Mouse (Mus musculus) embryonic facial prominence, embryonic 10.5 days (tissue): ENCODE data around the gene Wdr74. TPM values are rescaled to one million over a fixed set of nuclear protein-coding genes. Genes with fewer than 3 reads are reported as not detected.
"Not testable (repeated sequence)": the region's sequence is repeated elsewhere in the genome, so short reads cannot be mapped to it uniquely, and the experiment has no call there.

ENCODE experiments used
- DNase-seq: peaks from one replicate; pipeline ENCODE4 v3.0.0-alpha.2; 2017; ENCODE audit warnings: low spot score
- H3K27ac ChIP-seq: fragments of 300-500 bp; sonication (generic); replicated peaks from 2 replicates; pipeline ENCODE4 v1.5.1; 2016; ENCODE audit warnings: mild to moderate bottlenecking
- H3K27me3 ChIP-seq: fragments of 300-500 bp; sonication (generic); replicated peaks from 2 replicates; pipeline ENCODE4 v1.6.1; 2016; ENCODE audit warnings: low read depth, mild to moderate bottlenecking; ENCODE audit not compliant: poor library complexity, severe bottlenecking
- H3K36me3 ChIP-seq: fragments of 300-500 bp; sonication (generic); replicated peaks from 2 replicates; pipeline ENCODE4 v1.6.1; 2016; ENCODE audit warnings: mild to moderate bottlenecking, moderate library complexity
- H3K4me1 ChIP-seq: fragments of 300-500 bp; sonication (generic); 2 replicates; pipeline ENCODE4 v1.6.1; 2016
- H3K4me3 ChIP-seq: fragments of 300-500 bp; sonication (generic); 2 replicates; pipeline ENCODE4 v1.5.1; 2016; ENCODE audit warnings: mild to moderate bottlenecking, moderate library complexity
- H3K9me3 ChIP-seq: fragments of 300-500 bp; sonication (generic); 2 replicates; pipeline ENCODE4 v1.6.1; 2016; ENCODE audit warnings: mild to moderate bottlenecking
- WGBS: fragments of 180-500 bp; shearing (Covaris S2); methylation state at CpG from one replicate; pipeline ENCODE4 v1.1.7; 2016; 5-methylcytosine and 5-hydroxymethylcytosine counted together
- polyA plus RNA-seq: library from polyadenylated mRNA; unstranded; fragments of >200 nt; fragmentation: Nextera tagmentation; extraction: Ambion mirVana; gene quantifications from 2 replicates; pipeline ENCODE4 v1.2.1, GENCODE M21; 2016

The Wdr74 gene
- polyA plus RNA-seq, 1 experiment from 2014 or later = 117 TPM

DNA sequence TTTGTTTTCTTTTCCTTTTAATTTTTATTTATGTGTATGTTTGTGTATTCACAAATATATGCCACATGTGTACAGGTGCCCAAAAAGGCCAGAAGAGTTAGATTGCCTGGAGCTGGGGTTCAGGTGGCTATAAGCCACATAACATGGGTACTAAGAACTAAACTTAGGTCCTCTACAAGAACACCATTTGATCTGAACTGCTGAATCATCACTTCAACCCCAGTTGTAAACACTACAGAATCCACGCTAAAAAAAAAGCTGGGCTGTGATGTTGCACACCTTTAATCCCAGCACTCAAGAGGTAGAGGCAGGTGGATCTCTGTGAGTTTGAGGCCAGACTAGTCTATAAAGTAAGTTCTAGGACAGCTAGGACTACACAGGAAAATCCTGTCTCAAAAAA lies 14.2 kb upstream of the Wdr74 start:
- Histone ChIP-seq H3K4me3 (peak overlapping the region; percentile 83; the same call in 1 of the 2 replicates), H3K4me1 (peaks cover 25% of the 10 kb centered on the region), H3K27me3 (no peaks in the 10 kb centered on the region), H3K9me3 (no peaks in the 10 kb centered on the region), H3K36me3 (peaks cover 25% of the 10 kb centered on the region), H3K27ac (no peak overlapping the region)
- no peak for DNase-seq
- 83% methylated on average over 1 of the region's 1 CpGs for WGBS

DNA sequence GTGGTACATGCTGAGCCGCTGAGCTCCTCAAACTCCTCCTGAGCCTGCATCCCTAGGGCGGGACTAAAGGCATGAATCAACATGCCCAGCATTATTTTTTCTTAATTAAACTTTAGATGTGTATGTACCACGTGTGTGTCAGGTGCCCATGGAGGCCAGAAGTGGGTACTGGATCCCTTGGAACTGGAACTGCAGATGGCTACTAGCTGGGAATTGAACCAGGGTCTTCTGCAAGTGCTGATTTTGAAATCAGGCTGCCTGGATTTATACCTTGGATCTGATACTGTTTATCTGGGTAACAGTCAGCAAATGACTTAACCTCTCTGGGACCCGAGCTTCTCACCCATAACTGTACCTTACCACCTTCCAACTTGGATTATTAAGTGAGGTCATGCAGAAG lies 13.6 kb upstream of the Wdr74 start:
- H3K4me1 ChIP-seq = peaks cover 25% of the 10 kb centered on the region
- H3K27ac ChIP-seq = peak overlapping the region; percentile 96; the same call in 1 of the 2 replicates
- no peaks in the 10 kb centered on the region for H3K9me3 ChIP-seq
- WGBS = 70% methylated on average over 4 of the region's 4 CpGs
- H3K4me3 ChIP-seq = peak overlapping the region; percentile 83
- no peak for DNase-seq
- H3K27me3 ChIP-seq = no peaks in the 10 kb centered on the region
- H3K36me3 ChIP-seq = peaks cover 32% of the 10 kb centered on the region

DNA sequence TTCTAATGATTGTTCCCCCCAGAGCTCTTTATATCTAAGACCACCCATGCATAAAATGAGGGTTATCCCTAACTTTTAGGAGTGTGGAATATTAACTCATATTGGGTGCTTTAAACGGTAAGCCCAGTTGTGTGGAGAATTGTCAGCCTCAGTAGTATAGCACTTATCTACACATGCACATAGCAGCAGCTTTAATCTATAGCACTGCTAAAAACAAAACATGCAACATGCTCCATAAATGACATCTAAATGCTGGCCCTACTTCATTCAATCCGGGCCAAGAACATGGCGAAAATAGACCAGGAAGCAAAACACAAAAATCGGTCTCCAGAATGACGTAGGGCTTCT lies 13.1 kb upstream of the Wdr74 start:
- Histone ChIP-seq H3K36me3 (peaks cover 32% of the 10 kb centered on the region), H3K27me3 (no peaks in the 10 kb centered on the region), H3K4me3 (peak overlapping the region; percentile 83), H3K4me1 (peaks cover 25% of the 10 kb centered on the region), H3K27ac (peak overlapping the region; percentile 96), H3K9me3 (no peaks in the 10 kb centered on the region)
- DNase-seq = no peak
- WGBS = 3% methylated on average over 5 of the region's 5 CpGs

DNA sequence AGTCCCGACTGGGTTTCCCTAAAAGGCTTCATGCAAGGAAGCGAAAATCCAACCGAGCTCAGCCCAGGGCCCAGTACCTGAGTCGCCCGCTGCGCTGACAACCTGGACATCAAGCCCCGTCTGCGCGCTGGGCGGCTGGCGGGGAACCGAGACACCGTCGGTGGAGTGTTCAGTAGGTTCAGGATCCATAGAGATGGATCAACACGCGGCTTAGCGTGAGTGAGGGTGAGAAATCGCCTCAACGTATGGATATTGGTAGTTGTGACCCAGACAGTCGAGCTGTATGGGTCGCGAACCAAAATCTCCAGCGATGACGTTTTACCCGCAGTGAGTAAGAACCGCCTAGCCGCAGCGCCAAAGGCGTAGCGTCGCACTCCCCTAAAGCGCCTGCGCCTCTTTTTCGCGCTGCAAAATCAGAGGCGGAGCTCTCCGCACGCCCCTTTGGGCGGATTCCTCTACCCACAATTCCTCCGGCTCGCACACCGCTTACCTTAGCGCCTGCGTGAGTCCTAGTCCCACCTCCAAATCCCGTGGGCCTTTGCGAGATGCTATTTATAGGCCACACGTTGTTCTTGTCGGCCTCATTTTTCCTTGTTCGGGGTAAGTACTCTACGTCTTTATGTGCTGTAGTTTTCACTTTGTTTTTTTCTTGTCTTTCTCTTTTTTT lies 12.6 kb upstream of the Wdr74 start, which contains the start of gene Slc3a2:
Slc3a2 (minus strand) TSS at position 463 of the 667 bp plus-strand sequence.
- peaks cover 32% of the 10 kb centered on the region for H3K36me3 ChIP-seq
- no peaks in the 10 kb centered on the region for H3K9me3 ChIP-seq
- H3K27me3 ChIP-seq = no peaks in the 10 kb centered on the region
- peak within 1 kb of the TSS; percentile 83 for H3K4me3 ChIP-seq
- DNase-seq = peak; percentile 97
- WGBS = under 1% methylated on average over 50 of the region's 50 CpGs
- H3K4me1 ChIP-seq = peaks cover 25% of the 10 kb centered on the region
- peak within 1 kb of the TSS; percentile 96 for H3K27ac ChIP-seq

DNA sequence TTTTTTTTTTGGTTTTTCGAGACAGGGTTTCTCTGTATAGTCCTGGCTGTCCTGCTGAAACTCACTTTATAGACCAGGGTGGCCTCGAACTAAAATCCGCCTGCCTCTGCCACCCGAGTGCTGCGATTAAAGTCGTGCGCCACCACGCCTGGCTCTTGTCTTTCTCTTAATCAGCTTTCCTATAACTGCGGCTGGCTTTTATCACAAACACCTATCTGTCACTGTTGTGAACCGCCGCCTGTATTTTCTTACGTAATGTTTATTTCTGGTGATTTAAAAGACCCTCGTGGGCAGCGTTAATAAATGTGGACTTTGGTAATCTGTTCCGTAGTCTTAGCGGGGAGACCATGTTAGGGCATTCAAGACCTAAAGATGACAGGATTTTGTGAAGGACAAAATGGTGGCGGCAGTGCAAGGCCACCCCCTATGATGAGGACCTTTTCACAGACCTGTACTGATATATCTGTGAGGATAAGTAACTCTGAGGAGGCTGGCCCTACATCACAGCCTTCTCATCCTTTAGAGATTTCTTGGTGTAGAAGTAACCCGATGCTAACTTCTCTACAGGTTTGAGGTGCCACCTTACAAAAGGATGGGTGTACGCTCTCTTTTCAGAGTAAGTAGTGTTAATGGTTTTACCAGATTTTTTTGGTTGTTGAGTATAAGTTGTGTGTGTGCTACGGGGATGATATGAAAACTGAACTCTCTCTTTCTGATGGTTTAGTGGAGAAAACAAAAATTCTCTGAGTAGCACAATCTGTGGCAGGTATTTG lies 11.9 kb upstream of the Wdr74 start:
- Histone ChIP-seq H3K4me3 (peak overlapping the region; percentile 83), H3K36me3 (peaks cover 32% of the 10 kb centered on the region), H3K9me3 (no peaks in the 10 kb centered on the region), H3K27me3 (no peaks in the 10 kb centered on the region), H3K4me1 (peaks cover 25% of the 10 kb centered on the region), H3K27ac (peak overlapping the region; percentile 96)
- peak; percentile 26 for DNase-seq
- WGBS = under 1% methylated on average over 20 of the region's 20 CpGs

DNA sequence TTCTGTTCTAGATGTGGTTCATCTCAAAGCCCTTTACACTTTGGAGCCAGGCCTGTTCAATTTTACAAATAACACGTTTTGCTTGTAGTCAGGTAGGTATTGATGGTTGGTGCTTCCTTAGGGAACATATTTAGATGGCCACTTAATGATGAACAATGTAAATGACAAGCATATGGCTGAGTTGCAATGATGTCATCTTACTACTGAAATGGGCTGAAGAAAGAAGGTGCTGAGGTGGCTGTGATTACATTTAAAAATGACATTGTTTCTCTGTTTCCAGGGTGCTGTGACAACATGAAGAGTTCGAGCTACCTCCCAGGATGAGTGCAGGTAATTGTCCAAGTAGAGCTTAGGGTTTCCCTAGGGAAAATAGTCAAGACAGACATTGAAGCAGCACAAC lies 11.2 kb upstream of the Wdr74 start:
- DNase-seq = no peak
- Histone ChIP-seq H3K4me1 (peaks cover 25% of the 10 kb centered on the region), H3K9me3 (no peaks in the 10 kb centered on the region), H3K27me3 (no peaks in the 10 kb centered on the region), H3K36me3 (peaks cover 32% of the 10 kb centered on the region), H3K27ac (peak overlapping the region; percentile 96), H3K4me3 (peak overlapping the region; percentile 83)
- 5% methylated on average over 2 of the region's 2 CpGs for WGBS

DNA sequence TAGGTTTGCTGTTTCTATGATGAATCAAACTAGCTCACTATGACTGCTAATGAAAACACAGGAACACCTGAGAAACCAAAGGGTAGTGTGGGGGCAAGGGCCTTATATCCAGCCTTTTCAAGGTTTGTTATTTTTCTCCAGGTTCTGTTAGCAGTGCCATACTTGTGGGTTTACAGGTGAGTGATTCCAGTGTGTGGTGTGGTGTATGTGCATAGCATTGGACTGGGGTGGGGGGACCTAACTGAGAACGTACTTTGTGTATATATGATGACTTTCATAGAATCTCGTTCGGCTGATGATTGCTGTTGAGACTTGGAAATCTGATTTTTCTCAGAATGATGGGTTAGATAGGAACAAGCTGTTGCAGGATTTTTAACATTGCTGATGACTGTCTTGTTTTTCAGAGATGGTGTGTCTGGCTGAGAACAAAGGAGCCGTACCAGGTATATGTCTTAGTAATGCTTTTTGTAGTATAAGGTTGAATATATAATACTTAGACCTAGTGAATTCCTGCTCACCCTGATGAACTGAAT lies 10.5 kb upstream of the Wdr74 start:
- 59% methylated on average over 4 of the region's 4 CpGs for WGBS
- Histone ChIP-seq H3K4me1 (peaks cover 25% of the 10 kb centered on the region), H3K9me3 (no peaks in the 10 kb centered on the region), H3K27ac (no peak overlapping the region), H3K27me3 (no peaks in the 10 kb centered on the region), H3K4me3 (peak overlapping the region; percentile 83), H3K36me3 (peaks cover 32% of the 10 kb centered on the region)
- DNase-seq = no peak

DNA sequence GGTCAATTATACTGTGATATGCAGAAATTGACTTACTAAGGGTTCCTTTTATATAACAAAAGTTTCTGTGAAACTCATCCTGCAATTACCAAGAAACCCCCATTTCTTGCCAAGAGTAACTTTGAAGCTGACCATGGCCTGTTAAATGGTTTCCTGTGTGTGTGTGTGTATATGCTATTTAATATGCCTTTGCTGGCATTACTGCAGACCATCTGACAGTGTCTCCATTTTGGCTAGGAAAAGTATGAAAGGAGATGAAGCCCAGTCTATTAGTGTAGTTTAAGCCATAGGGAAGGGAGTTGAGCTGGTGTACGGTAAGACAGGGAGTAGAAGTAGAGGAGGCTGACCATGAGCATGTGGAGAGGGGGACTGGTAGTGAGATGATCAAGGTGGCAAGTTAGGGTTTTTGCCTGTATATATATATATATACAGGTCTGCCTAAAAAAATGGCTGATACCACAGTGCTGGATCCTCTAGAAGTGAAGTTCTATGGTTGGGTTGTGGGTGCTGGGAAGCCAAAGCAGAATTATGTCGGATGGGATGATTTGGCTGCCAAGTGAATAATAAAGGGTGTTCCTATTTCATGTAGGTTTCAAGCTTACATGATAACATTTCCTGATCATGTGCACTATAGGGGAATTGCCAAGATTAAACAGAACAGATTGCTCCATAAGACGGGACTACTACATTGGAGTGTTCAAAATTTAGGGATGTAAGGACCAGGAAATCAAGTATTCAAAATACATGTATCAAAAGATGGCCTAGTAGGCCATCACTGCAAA lies 8.8 kb upstream of the Wdr74 start:
- WGBS = 18% methylated on average over 3 of the region's 3 CpGs
- H3K27me3 ChIP-seq = no peaks in the 10 kb centered on the region
- peak overlapping the region; percentile 83 for H3K4me3 ChIP-seq
- DNase-seq = no peak
- peaks cover 32% of the 10 kb centered on the region for H3K36me3 ChIP-seq
- H3K9me3 ChIP-seq = no peaks in the 10 kb centered on the region
- peaks cover 22% of the 10 kb centered on the region for H3K4me1 ChIP-seq
- H3K27ac ChIP-seq = no peak overlapping the region

DNA sequence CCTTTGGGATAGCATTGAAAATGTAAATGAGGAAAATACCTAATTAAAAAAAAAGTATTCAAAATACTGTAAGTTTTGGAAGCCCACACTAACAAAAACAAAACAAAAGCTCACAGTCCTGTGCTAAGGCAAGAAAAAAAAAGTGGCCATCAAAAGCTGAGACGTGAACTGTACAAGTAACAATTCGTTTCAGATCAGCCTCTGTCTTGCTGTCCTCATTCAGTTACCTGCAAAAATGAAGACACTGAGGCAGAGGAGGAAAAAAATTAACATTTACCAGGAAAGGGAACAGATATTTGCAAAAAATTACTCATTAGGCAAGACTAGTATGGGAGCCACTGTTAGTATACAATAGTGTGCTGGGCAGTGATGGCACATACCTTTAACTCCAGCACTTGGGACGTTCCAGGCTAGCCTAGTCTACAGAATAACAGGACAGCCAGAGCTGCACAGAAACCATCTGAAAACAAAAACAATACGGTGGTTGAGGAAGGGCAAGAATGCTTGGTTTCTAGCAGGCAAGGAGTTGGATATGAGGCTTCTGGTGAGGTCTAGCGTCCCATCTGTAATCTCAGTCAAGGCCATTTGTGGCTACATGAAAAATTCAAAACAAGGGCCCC lies 8.0 kb upstream of the Wdr74 start:
- peaks cover 32% of the 10 kb centered on the region for H3K36me3 ChIP-seq
- H3K4me3 ChIP-seq = no peak overlapping the region
- peaks cover 15% of the 10 kb centered on the region; the same call in 1 of the 2 replicates for H3K4me1 ChIP-seq
- no peak for DNase-seq
- 20% methylated on average over 5 of the region's 5 CpGs for WGBS
- H3K27ac ChIP-seq = no peak overlapping the region
- H3K9me3 ChIP-seq = no peaks in the 10 kb centered on the region
- no peaks in the 10 kb centered on the region for H3K27me3 ChIP-seq

DNA sequence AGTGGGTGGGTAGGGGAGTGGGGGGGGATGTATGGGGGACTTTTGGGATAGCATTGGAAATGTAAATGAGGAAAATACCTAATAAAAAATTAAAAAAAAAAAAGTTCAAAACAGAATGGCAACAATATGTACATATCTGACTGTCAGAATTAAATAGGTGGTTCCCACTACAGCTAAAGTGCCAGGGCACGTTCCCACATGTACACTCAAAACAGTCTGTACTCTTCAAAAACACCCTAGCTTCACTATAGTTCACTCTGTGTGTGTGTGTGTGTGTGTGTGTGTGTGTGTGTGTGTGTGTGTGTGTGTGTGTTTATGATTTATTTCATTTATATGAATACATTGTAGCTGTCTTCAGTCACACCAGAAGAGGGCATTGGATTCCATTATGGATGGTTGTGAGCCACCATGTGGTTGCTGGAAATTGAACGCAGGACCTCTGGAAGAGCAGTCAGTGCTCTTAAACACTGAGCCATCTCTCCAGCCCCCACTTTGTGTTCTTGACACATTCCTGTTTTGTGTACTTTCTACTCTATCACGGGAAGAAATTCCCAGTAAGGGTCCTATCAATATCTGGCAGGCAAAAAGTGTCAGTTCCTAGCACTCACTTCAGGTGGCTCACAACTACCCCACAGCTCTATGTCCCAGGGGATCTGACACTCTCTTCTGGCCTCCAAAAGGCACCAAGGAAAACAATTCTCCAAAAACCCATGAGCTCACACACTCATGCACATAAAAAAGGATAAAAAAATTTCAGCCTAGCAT lies 7.1 kb upstream of the Wdr74 start:
- peaks cover 15% of the 10 kb centered on the region; the same call in 1 of the 2 replicates for H3K4me1 ChIP-seq
- H3K4me3 ChIP-seq, H3K27ac ChIP-seq, H3K9me3 ChIP-seq, H3K27me3 ChIP-seq, DNase-seq: not testable (repeated sequence)
- peaks cover 32% of the 10 kb centered on the region for H3K36me3 ChIP-seq
- 54% methylated on average over 3 of the region's 3 CpGs for WGBS

DNA sequence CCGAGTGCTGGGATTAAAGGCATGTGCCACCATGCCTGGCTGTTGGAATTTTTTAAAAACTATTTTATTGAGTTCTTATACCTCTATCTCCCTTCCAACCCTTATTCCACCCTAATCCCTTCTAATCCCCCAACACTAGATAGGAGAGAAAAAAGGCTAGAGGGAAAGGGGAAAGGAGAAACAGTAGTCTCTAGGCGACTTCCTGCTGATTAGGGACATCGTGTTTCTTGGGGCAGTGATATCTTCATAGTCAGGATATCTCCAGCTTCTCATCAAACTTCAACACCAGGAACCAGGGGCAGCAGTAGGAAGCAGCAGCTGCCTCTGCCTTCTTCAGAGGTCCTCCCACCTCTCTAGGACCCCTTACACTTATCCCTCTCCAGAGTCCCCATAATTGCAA lies 1.3 kb upstream of the Wdr74 start:
- 73% methylated on average over 3 of the region's 3 CpGs for WGBS
- H3K36me3 ChIP-seq = peaks cover 23% of the 10 kb centered on the region
- no peak for DNase-seq
- no peaks in the 10 kb centered on the region for H3K27me3 ChIP-seq
- H3K27ac ChIP-seq = no peak overlapping the region
- H3K4me1 ChIP-seq = peaks cover 11% of the 10 kb centered on the region; the same call in 1 of the 2 replicates
- H3K4me3 ChIP-seq = no peak overlapping the region
- H3K9me3 ChIP-seq = no peaks in the 10 kb centered on the region
